Mouse (Mus musculus): ENCODE results near the gene Snx29. TPM values are rescaled to one million over a fixed set of nuclear protein-coding genes. Genes with fewer than 3 reads are reported as not detected.

The Snx29 gene
- polyA plus RNA-seq, 1 experiment from 2014 or later, result 10.2 TPM

GRCm38 (mm10) chr16:11496721-11497120 lies 174.0 kb downstream of the Snx29 start:
- no peaks in the 10 kb centered on the region for H3K27me3 ChIP-seq (ENCODE audit: control insufficient read depth, insufficient read depth, low read length)
- H3K9me3 ChIP-seq (replicated peaks; ENCODE audit: control insufficient read depth, low read length), result no peaks in the 10 kb centered on the region
- H3K4me3 ChIP-seq (replicated peaks; ENCODE audit: low read length), result no peak overlapping the region
- no peak overlapping the region for H3K27ac ChIP-seq (ENCODE audit: low read length)
- 73% methylated on average over 3 of the region's 3 CpGs for WGBS
- no peak overlapping the region for H3K9ac ChIP-seq (ENCODE audit: low read length)
- ATAC-seq (ENCODE audit: insufficient read depth, low FRiP score), result no peak
- H3K36me3 ChIP-seq (ENCODE audit: control insufficient read depth, insufficient read depth, low read length), result no peaks in the 10 kb centered on the region
- no peak overlapping the region for H3K4me2 ChIP-seq (ENCODE audit: low read depth, low read length)
- no peaks in the 10 kb centered on the region for H3K4me1 ChIP-seq (ENCODE audit: control insufficient read depth, insufficient read depth, low read length)

GRCm38 (mm10) chr16:11500061-11500460 lies 177.4 kb downstream of the Snx29 start:
- no peak overlapping the region for H3K9ac ChIP-seq (ENCODE audit: low read length)
- no peaks in the 10 kb centered on the region; the same call in 1 of the 2 replicates for H3K4me1 ChIP-seq (ENCODE audit: control insufficient read depth, insufficient read depth, low read length)
- no peaks in the 10 kb centered on the region for H3K27me3 ChIP-seq (ENCODE audit: control insufficient read depth, insufficient read depth, low read length)
- no peak overlapping the region for H3K4me2 ChIP-seq (ENCODE audit: low read depth, low read length)
- H3K4me3 ChIP-seq (replicated peaks; ENCODE audit: low read length), result no peak overlapping the region
- H3K27ac ChIP-seq (ENCODE audit: low read length), result no peak overlapping the region
- 60% methylated on average over 4 of the region's 4 CpGs for WGBS
- no peak for ATAC-seq (ENCODE audit: insufficient read depth, low FRiP score)
- H3K36me3 ChIP-seq (ENCODE audit: control insufficient read depth, insufficient read depth, low read length), result no peaks in the 10 kb centered on the region
- no peaks in the 10 kb centered on the region for H3K9me3 ChIP-seq (replicated peaks; ENCODE audit: control insufficient read depth, low read length)

GRCm38 (mm10) chr16:11501138-11501537 lies 178.4 kb downstream of the Snx29 start:
- H3K27ac ChIP-seq (ENCODE audit: low read length), result no peak overlapping the region
- H3K9me3 ChIP-seq (replicated peaks; ENCODE audit: control insufficient read depth, low read length), result no peaks in the 10 kb centered on the region
- no peak overlapping the region for H3K4me2 ChIP-seq (ENCODE audit: low read depth, low read length)
- H3K9ac ChIP-seq (ENCODE audit: low read length), result no peak overlapping the region
- H3K4me3 ChIP-seq (replicated peaks; ENCODE audit: low read length), result no peak overlapping the region
- no peaks in the 10 kb centered on the region for H3K27me3 ChIP-seq (ENCODE audit: control insufficient read depth, insufficient read depth, low read length)
- no peak for ATAC-seq (ENCODE audit: insufficient read depth, low FRiP score)
- 72% methylated on average over 3 of the region's 3 CpGs for WGBS
- H3K36me3 ChIP-seq (ENCODE audit: control insufficient read depth, insufficient read depth, low read length), result no peaks in the 10 kb centered on the region
- H3K4me1 ChIP-seq (ENCODE audit: control insufficient read depth, insufficient read depth, low read length), result peaks cover 10% of the 10 kb centered on the region

GRCm38 (mm10) chr16:11501611-11502010 lies 178.9 kb downstream of the Snx29 start:
- Histone ChIP-seq H3K9me3 (replicated peaks; ENCODE audit: control insufficient read depth, low read length) (no peaks in the 10 kb centered on the region), H3K9ac (ENCODE audit: low read length) (no peak overlapping the region), H3K4me3 (replicated peaks; ENCODE audit: low read length) (no peak overlapping the region), H3K4me1 (ENCODE audit: control insufficient read depth, insufficient read depth, low read length) (peaks cover 10% of the 10 kb centered on the region), H3K27me3 (ENCODE audit: control insufficient read depth, insufficient read depth, low read length) (no peaks in the 10 kb centered on the region), H3K27ac (ENCODE audit: low read length) (no peak overlapping the region), H3K36me3 (ENCODE audit: control insufficient read depth, insufficient read depth, low read length) (no peaks in the 10 kb centered on the region), H3K4me2 (ENCODE audit: low read depth, low read length) (no peak overlapping the region)
- ATAC-seq (ENCODE audit: insufficient read depth, low FRiP score), result no peak
- WGBS, result 64% methylated on average over 2 of the region's 2 CpGs

- Histone ChIP-seq H3K4me2 (ENCODE audit: low read depth, low read length) (no peak overlapping the region), H3K4me1 (ENCODE audit: control insufficient read depth, insufficient read depth, low read length) (peaks cover 10% of the 10 kb centered on the region), H3K9me3 (replicated peaks; ENCODE audit: control insufficient read depth, low read length) (no peaks in the 10 kb centered on the region), H3K4me3 (replicated peaks; ENCODE audit: low read length) (no peak overlapping the region), H3K9ac (ENCODE audit: low read length) (no peak overlapping the region), H3K27me3 (ENCODE audit: control insufficient read depth, insufficient read depth, low read length) (no peaks in the 10 kb centered on the region), H3K27ac (ENCODE audit: low read length) (no peak overlapping the region), H3K36me3 (ENCODE audit: control insufficient read depth, insufficient read depth, low read length) (no peaks in the 10 kb centered on the region)
- no peak for ATAC-seq (ENCODE audit: insufficient read depth, low FRiP score)
- 86% methylated on average over 2 of the region's 2 CpGs for WGBS
Measured at GRCm38 (mm10) chr16:11504666-11505491, 182.2 kb downstream of the Snx29 start.

- Histone ChIP-seq H3K4me2 (ENCODE audit: low read depth, low read length) (no peak overlapping the region), H3K4me3 (replicated peaks; ENCODE audit: low read length) (no peak overlapping the region), H3K9me3 (replicated peaks; ENCODE audit: control insufficient read depth, low read length) (no peaks in the 10 kb centered on the region), H3K27ac (ENCODE audit: low read length) (0 out of 2 replicates have a peak overlapping the region, but pooled peaks have one; percentile 7), H3K27me3 (ENCODE audit: control insufficient read depth, insufficient read depth, low read length) (no peaks in the 10 kb centered on the region), H3K36me3 (ENCODE audit: control insufficient read depth, insufficient read depth, low read length) (no peaks in the 10 kb centered on the region), H3K9ac (ENCODE audit: low read length) (no peak overlapping the region), H3K4me1 (ENCODE audit: control insufficient read depth, insufficient read depth, low read length) (peaks cover 10% of the 10 kb centered on the region)
- ATAC-seq (ENCODE audit: insufficient read depth, low FRiP score), result peak; percentile 84
- 52% methylated on average over 5 of the region's 5 CpGs for WGBS
Measured at GRCm38 (mm10) chr16:11505492-11506176, 182.9 kb downstream of the Snx29 start.

- 50% methylated on average over 9 of the region's 9 CpGs for WGBS
- no peaks in the 10 kb centered on the region for H3K27me3 ChIP-seq (ENCODE audit: control insufficient read depth, insufficient read depth, low read length)
- no peak overlapping the region for H3K9ac ChIP-seq (ENCODE audit: low read length)
- peaks cover 10% of the 10 kb centered on the region for H3K4me1 ChIP-seq (ENCODE audit: control insufficient read depth, insufficient read depth, low read length)
- ATAC-seq (ENCODE audit: insufficient read depth, low FRiP score), result peak; percentile 29; the same call in 1 of the 2 replicates
- H3K9me3 ChIP-seq (replicated peaks; ENCODE audit: control insufficient read depth, low read length), result no peaks in the 10 kb centered on the region
- peak overlapping the region; percentile 16; the same call in 1 of the 2 replicates for H3K27ac ChIP-seq (ENCODE audit: low read length)
- no peak overlapping the region for H3K4me2 ChIP-seq (ENCODE audit: low read depth, low read length)
- no peak overlapping the region for H3K4me3 ChIP-seq (replicated peaks; ENCODE audit: low read length)
- no peaks in the 10 kb centered on the region for H3K36me3 ChIP-seq (ENCODE audit: control insufficient read depth, insufficient read depth, low read length)
Measured at GRCm38 (mm10) chr16:11507188-11507731, 184.6 kb downstream of the Snx29 start.

GRCm38 (mm10) chr16:11508341-11508740 lies 185.6 kb downstream of the Snx29 start:
- Histone ChIP-seq H3K4me1 (ENCODE audit: control insufficient read depth, insufficient read depth, low read length) (peaks cover 10% of the 10 kb centered on the region), H3K4me2 (ENCODE audit: low read depth, low read length) (no peak overlapping the region), H3K9me3 (replicated peaks; ENCODE audit: control insufficient read depth, low read length) (no peaks in the 10 kb centered on the region), H3K36me3 (ENCODE audit: control insufficient read depth, insufficient read depth, low read length) (no peaks in the 10 kb centered on the region), H3K4me3 (replicated peaks; ENCODE audit: low read length) (no peak overlapping the region), H3K27ac (ENCODE audit: low read length) (no peak overlapping the region), H3K27me3 (ENCODE audit: control insufficient read depth, insufficient read depth, low read length) (no peaks in the 10 kb centered on the region), H3K9ac (ENCODE audit: low read length) (no peak overlapping the region)
- WGBS, result 86% methylated on average over 7 of the region's 7 CpGs
- ATAC-seq (ENCODE audit: insufficient read depth, low FRiP score), result no peak

DNA sequence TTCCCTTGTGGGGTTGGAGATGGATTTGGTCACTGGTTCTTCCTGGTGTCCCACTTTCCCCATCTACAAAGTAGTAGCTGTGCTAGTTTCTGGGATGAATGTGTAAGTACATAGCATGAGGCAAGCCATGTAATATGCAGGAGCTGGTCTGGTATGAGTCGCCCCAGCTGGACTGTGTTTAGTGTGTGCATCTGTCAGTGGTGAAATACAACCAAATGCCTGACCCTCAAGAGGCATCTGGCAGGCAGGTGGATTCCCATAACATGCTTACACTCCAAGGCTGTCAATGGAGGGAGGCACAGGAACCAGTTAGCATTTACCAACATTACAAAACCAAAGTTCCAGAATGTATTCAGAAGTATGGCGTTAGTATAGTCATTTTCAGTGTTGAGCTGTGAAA lies 187.7 kb downstream of the Snx29 start:
- 85% methylated on average over 2 of the region's 2 CpGs for WGBS
- no peak for ATAC-seq (ENCODE audit: insufficient read depth, low FRiP score)
- peaks cover 8% of the 10 kb centered on the region for H3K4me1 ChIP-seq (ENCODE audit: control insufficient read depth, insufficient read depth, low read length)
- no peaks in the 10 kb centered on the region for H3K9me3 ChIP-seq (replicated peaks; ENCODE audit: control insufficient read depth, low read length)
- H3K4me2 ChIP-seq (ENCODE audit: low read depth, low read length), result no peak overlapping the region
- H3K9ac ChIP-seq (ENCODE audit: low read length), result no peak overlapping the region
- no peaks in the 10 kb centered on the region for H3K27me3 ChIP-seq (ENCODE audit: control insufficient read depth, insufficient read depth, low read length)
- H3K36me3 ChIP-seq (ENCODE audit: control insufficient read depth, insufficient read depth, low read length), result no peaks in the 10 kb centered on the region
- H3K4me3 ChIP-seq (replicated peaks; ENCODE audit: low read length), result no peak overlapping the region
- H3K27ac ChIP-seq (ENCODE audit: low read length), result no peak overlapping the region
